Mouse (Mus musculus) retina, postnatal 1 day (tissue): ENCODE data around the gene Dnah8.

Experiments used
- DNase-seq: peaks from one replicate; pipeline ENCODE4 v3.0.0-alpha.2; 2012

Dnah8 gene

GRCm38 (mm10) chr17:30663170-30663569, 39.0 kb downstream of the Dnah8 start:
- no peak for DNase-seq

GRCm38 (mm10) chr17:30664856-30665255, 40.7 kb downstream of the Dnah8 start:
- no peak for DNase-seq

DNA sequence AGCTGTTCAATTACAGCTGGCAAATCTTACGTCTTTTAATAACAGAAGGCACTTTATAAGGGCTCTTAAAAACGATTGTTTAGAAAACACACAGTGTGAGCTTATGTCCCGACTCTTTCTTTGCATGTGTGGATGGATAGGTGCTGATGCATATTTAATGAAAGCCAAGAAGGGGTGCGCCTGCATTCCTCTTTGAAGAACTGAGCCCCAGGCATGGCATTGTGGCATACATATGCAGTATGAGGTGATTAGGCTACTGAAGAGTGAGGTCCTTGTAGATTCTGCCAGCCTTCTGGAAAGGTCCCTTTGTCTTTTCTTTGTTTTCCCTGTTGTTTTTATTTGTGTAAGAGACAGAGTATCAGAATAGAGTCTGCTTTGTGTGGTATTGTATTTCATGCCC, 48.4 kb downstream of the Dnah8 start:
- DNase-seq = no peak

GRCm38 (mm10) chr17:30673023-30673422, 48.9 kb downstream of the Dnah8 start:
- DNase-seq = no peak

DNA sequence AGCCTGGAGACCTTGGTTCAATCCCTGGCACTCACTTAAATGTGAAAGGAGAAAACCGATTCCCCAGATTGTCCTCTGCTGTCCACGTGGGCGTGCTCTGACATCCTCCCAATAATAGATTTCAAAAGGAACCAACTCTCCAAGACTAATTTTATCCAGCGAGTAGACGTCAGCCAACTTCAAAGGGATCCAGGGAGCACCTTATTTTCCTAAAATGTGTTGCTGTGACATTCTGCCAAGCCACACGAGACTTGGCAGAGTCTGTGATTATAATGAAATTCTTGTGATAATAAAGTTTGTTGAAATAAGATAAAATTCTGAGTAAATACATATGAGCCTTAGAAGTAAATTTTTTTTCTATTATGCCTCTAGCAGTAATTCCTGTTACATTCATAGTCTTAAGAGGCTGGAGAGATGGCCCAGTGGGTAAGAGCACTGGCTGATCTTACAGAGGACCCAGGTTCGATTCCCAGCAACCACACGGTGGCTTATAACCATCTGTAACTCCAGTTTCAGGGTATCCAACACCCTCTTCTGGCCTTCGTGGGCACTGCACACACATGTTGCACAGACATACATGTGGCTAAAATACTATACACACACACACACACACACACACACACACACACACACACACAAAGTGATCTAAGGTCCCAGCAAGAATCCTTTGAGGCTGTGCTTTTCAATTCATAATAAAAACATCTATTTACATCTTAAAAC, 51.0 kb downstream of the Dnah8 start:
- DNase-seq = no peak

DNA sequence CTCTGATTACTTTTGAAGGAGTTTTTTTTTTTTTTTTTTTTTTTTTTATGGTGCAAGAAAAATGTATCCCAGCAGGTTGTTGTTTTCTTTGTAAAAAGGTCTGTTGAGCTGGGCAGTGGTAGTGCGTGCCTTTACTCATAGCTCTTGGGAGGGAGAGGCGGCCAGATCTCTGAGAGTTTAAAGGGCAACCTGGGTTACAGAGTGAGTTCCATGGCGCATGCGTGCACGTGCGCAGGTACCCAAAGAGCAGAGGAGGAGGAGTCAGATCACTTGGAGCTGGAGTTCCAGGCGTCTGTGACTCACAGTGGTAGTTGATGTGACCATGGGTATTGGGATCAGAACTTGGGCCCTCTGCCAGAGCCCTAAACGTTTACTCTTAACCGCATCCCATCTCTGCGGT, 54.4 kb downstream of the Dnah8 start:
- DNase-seq = no peak

- DNase-seq = no peak
Measured at GRCm38 (mm10) chr17:30679612-30680011, 55.5 kb downstream of the Dnah8 start.

DNA sequence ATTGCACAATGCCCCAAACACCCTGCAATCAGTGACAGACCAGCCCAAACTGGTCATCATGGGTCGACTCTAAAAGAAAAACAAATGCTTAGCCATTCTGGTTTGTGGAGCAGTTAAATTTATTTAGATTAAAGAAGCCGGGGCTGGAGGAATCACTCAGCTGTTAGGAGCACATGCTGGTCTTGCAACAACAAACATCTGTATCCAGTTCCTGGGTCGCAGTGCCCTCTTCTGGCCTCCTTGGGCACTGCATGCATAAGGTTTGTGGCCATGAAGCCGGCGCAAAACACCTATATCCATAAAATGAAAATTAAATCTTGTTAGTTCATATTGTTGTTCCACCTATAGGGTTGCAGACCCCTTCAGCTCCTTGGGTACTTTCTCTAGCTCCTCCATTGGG, 57.5 kb downstream of the Dnah8 start:
- DNase-seq = peak; percentile 59

DNA sequence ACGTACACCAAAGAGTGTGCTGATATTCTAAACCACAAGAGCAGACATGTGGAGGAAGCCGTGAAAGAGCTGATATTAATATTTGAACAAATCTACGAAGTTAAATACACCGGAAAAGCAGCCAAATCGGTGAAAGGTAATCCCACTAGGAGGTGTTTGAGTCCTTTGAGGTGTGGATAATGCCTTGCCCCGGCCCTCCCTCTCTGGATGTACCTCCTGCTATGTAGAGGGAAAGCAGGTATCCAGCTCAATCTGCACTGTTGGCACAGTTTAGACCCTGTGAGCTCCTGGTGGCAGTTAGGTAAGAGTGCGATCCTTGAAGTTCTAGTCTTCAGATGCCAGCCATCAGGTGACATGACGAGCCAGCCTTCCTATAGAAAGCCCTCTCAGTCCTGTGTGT, 66.0 kb downstream of the Dnah8 start:
- no peak for DNase-seq

- DNase-seq = no peak
Measured at GRCm38 (mm10) chr17:30691481-30691880, 67.3 kb downstream of the Dnah8 start.

GRCm38 (mm10) chr17:30694281-30694680, 70.1 kb downstream of the Dnah8 start:
- DNase-seq = no peak

DNA sequence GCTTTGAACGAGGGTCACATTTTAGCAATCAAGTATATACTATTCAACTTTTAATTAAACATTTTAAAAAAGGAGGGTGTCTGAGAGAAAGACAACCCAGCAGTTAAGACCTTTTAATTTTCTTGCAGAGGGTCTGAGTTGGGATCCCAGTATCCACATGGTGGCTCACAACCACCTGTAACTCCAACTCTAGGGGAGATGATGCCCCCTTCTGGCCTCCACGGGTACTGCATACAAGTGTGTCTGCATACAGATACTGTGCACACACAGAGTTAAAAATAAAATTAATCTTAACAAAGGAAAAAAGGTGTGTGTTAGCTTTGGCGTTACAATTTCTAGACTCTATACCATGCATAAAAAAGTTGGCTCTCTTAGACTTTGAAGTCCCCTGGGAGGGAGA, 90.6 kb downstream of the Dnah8 start:
- no peak for DNase-seq

GRCm38 (mm10) chr17:30718197-30718596, 94.0 kb downstream of the Dnah8 start:
- DNase-seq = no peak

GRCm38 (mm10) chr17:30719031-30719430, 94.9 kb downstream of the Dnah8 start:
- DNase-seq = no peak

DNA sequence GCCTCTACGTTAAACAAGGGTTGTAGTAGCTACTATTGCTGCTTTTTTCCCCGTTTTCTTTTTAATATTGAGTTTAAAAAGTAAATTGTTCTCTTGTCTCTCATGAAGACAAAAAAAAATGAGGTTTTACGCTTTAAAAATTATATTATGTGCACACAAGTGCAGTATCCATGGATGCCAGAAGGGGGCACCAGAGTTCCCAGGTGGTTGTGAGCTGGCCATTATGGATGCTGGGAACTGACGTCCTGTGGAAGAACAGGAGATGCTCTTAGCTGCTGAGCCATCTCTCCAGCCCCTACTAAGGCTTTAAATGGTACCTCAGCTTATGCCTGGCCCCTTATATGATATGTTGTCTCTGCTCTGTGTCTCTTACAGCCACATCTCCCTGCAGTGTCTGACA, 103.6 kb downstream of the Dnah8 start:
- DNase-seq = no peak

GRCm38 (mm10) chr17:30732736-30733135, 108.6 kb downstream of the Dnah8 start:
- no peak for DNase-seq

- no peak for DNase-seq
Measured at GRCm38 (mm10) chr17:30734770-30735169, 110.6 kb downstream of the Dnah8 start.

- no peak for DNase-seq
Measured at GRCm38 (mm10) chr17:30735454-30735853, 111.3 kb downstream of the Dnah8 start.

DNA sequence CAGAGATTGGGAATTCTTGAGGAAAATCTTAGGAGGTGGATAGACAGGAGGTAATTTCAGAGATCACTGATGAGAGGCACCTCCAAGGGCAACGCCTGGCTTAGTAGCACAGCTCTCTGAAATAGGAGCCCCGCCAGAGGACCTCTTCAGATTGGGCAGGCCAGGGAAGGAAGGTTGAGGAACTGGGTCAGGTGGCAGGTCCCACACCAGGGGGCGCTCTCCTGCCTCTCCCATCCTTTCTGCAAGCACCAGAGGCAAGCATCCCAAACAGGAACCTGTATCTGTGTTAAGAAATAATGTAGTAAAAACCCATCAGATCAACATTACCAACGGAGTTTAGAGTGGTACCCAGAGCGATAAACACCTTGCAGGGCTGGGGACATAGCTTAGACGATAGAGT, 113.6 kb downstream of the Dnah8 start:
- DNase-seq = peak; percentile 68

DNA sequence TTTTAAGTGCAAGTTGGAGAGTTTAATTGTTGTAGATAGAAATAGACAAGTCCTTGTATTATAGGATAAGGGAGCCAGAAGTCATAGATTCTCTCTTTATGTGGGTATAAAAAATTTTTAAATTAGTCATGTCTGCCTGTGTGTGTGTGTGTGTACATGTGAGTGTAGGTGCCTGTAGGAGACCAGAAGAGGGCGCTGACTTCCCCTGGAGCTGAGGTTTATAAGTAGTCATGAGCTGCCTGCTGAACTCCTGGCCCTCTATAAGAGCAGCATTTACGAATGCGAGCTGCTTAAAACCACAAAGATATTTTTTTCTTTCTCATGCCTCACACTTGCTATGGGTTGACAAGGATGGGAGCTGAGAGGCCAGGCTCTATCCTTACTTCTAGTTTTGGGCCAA, 115.6 kb downstream of the Dnah8 start:
- DNase-seq = no peak

GRCm38 (mm10) chr17:30743947-30744346, 119.8 kb downstream of the Dnah8 start:
- no peak for DNase-seq

GRCm38 (mm10) chr17:30746056-30747024, 122.2 kb downstream of the Dnah8 start:
- peak; percentile 72 for DNase-seq

GRCm38 (mm10) chr17:30749391-30749790, 125.2 kb downstream of the Dnah8 start:
- DNase-seq = no peak

- peak; percentile 31 for DNase-seq
Measured at GRCm38 (mm10) chr17:30750269-30750668, 126.1 kb downstream of the Dnah8 start.
